Mouse (Mus musculus): ENCODE results near the gene Prkag2. TPM values are rescaled to one million over a fixed set of nuclear protein-coding genes. Genes with fewer than 3 reads are reported as not detected.
A peak's percentile ranks its signal among the peaks of the same experiment; 100 is the strongest.

Gene Prkag2
- polyA plus RNA-seq, 1 experiment from 2014 or later, result 98.9 TPM

- Histone ChIP-seq H3K27me3 (ENCODE audit: control insufficient read depth, insufficient read depth, low read length) (no peaks in the 10 kb centered on the region), H3K36me3 (ENCODE audit: control insufficient read depth, insufficient read depth, low read length) (no peaks in the 10 kb centered on the region), H3K27ac (ENCODE audit: low read depth, low read length) (no peak overlapping the region), H3K4me1 (ENCODE audit: control insufficient read depth, insufficient read depth, low read length) (no peaks in the 10 kb centered on the region), H3K4me2 (ENCODE audit: low read depth, low read length) (no peak overlapping the region), H3K9ac (replicated peaks; ENCODE audit: low read depth, low read length) (no peak overlapping the region), H3K4me3 (ENCODE audit: low read depth, low read length) (no peak overlapping the region), H3K9me3 (ENCODE audit: control insufficient read depth, low read length) (no peaks in the 10 kb centered on the region)
- ATAC-seq (ENCODE audit: low read depth), result no peak
These were observed 13.7 kb upstream of the Prkag2 start for GRCm38 (mm10) chr5:25114110-25114509.

GRCm38 (mm10) chr5:25110314-25110713, 9.9 kb upstream of the Prkag2 start:
- no peaks in the 10 kb centered on the region for H3K27me3 ChIP-seq (ENCODE audit: control insufficient read depth, insufficient read depth, low read length)
- H3K4me2 ChIP-seq (ENCODE audit: low read depth, low read length), result no peak overlapping the region
- no peaks in the 10 kb centered on the region for H3K9me3 ChIP-seq (ENCODE audit: control insufficient read depth, low read length)
- 87% methylated on average over 3 of the region's 3 CpGs for whole genome bisulfite sequencing
- no peaks in the 10 kb centered on the region for H3K36me3 ChIP-seq (ENCODE audit: control insufficient read depth, insufficient read depth, low read length)
- no peaks in the 10 kb centered on the region for H3K4me1 ChIP-seq (ENCODE audit: control insufficient read depth, insufficient read depth, low read length)
- no peak overlapping the region for H3K4me3 ChIP-seq (ENCODE audit: low read depth, low read length)
- ATAC-seq (ENCODE audit: low read depth), result no peak
- no peak overlapping the region for H3K9ac ChIP-seq (replicated peaks; ENCODE audit: low read depth, low read length)
- H3K27ac ChIP-seq (ENCODE audit: low read depth, low read length), result no peak overlapping the region

- no peak for ATAC-seq (ENCODE audit: low read depth)
- H3K4me3 ChIP-seq (ENCODE audit: low read depth, low read length), result no peak overlapping the region
- no peaks in the 10 kb centered on the region for H3K36me3 ChIP-seq (ENCODE audit: control insufficient read depth, insufficient read depth, low read length)
- no peak overlapping the region for H3K9ac ChIP-seq (replicated peaks; ENCODE audit: low read depth, low read length)
- H3K27me3 ChIP-seq (ENCODE audit: control insufficient read depth, insufficient read depth, low read length), result peaks cover 3% of the 10 kb centered on the region; the same call in 1 of the 2 replicates
- H3K4me1 ChIP-seq (ENCODE audit: control insufficient read depth, insufficient read depth, low read length), result peaks cover 4% of the 10 kb centered on the region; the same call in 1 of the 2 replicates
- no peak overlapping the region for H3K27ac ChIP-seq (ENCODE audit: low read depth, low read length)
- H3K4me2 ChIP-seq (ENCODE audit: low read depth, low read length), result no peak overlapping the region
- no peaks in the 10 kb centered on the region for H3K9me3 ChIP-seq (ENCODE audit: control insufficient read depth, low read length)
These were observed 5.3 kb upstream of the Prkag2 start for GRCm38 (mm10) chr5:25105748-25106147.

- Histone ChIP-seq H3K4me1 (ENCODE audit: control insufficient read depth, insufficient read depth, low read length) (peaks cover 15% of the 10 kb centered on the region), H3K4me2 (ENCODE audit: low read depth, low read length) (peak overlapping the region; percentile 100), H3K4me3 (ENCODE audit: low read depth, low read length) (peak overlapping the region; percentile 60), H3K9ac (replicated peaks; ENCODE audit: low read depth, low read length) (peak overlapping the region; percentile 47), H3K36me3 (ENCODE audit: control insufficient read depth, insufficient read depth, low read length) (no peaks in the 10 kb centered on the region), H3K9me3 (ENCODE audit: control insufficient read depth, low read length) (no peaks in the 10 kb centered on the region), H3K27me3 (ENCODE audit: control insufficient read depth, insufficient read depth, low read length) (peaks cover 20% of the 10 kb centered on the region; the same call in 1 of the 2 replicates), H3K27ac (ENCODE audit: low read depth, low read length) (no peak overlapping the region)
- ATAC-seq (ENCODE audit: low read depth), result 0 out of 2 replicates have a peak, but pooled peaks have one; percentile 44
- WGBS, result under 1% methylated on average over 25 of the region's 25 CpGs
These were observed 683 bp upstream of the Prkag2 start for GRCm38 (mm10) chr5:25101126-25101523.

- WGBS, result under 1% methylated on average over 26 of the region's 26 CpGs
- peak overlapping the region; percentile 13 for H3K9ac ChIP-seq (replicated peaks; ENCODE audit: low read depth, low read length)
- H3K4me1 ChIP-seq (ENCODE audit: control insufficient read depth, insufficient read depth, low read length), result peaks cover 15% of the 10 kb centered on the region
- ATAC-seq (ENCODE audit: low read depth), result peak; percentile 32; the same call in 1 of the 2 replicates
- peaks cover 20% of the 10 kb centered on the region; the same call in 1 of the 2 replicates for H3K27me3 ChIP-seq (ENCODE audit: control insufficient read depth, insufficient read depth, low read length)
- no peaks in the 10 kb centered on the region for H3K9me3 ChIP-seq (ENCODE audit: control insufficient read depth, low read length)
- peak overlapping the region; percentile 60 for H3K4me3 ChIP-seq (ENCODE audit: low read depth, low read length)
- H3K27ac ChIP-seq (ENCODE audit: low read depth, low read length), result no peak overlapping the region
- H3K4me2 ChIP-seq (ENCODE audit: low read depth, low read length), result peak overlapping the region; percentile 100
- no peaks in the 10 kb centered on the region for H3K36me3 ChIP-seq (ENCODE audit: control insufficient read depth, insufficient read depth, low read length)
These were observed 306 bp downstream of the Prkag2 start for GRCm38 (mm10) chr5:25100157-25100515.

GRCm38 (mm10) chr5:25099367-25100156, 880 bp downstream of the Prkag2 start:
- Histone ChIP-seq H3K4me3 (ENCODE audit: low read depth, low read length) (peak overlapping the region; percentile 60), H3K4me2 (ENCODE audit: low read depth, low read length) (peak overlapping the region; percentile 100), H3K4me1 (ENCODE audit: control insufficient read depth, insufficient read depth, low read length) (peaks cover 15% of the 10 kb centered on the region), H3K9ac (replicated peaks; ENCODE audit: low read depth, low read length) (peak overlapping the region; percentile 13), H3K36me3 (ENCODE audit: control insufficient read depth, insufficient read depth, low read length) (no peaks in the 10 kb centered on the region), H3K27ac (ENCODE audit: low read depth, low read length) (no peak overlapping the region), H3K27me3 (ENCODE audit: control insufficient read depth, insufficient read depth, low read length) (peaks cover 20% of the 10 kb centered on the region; the same call in 1 of the 2 replicates), H3K9me3 (ENCODE audit: control insufficient read depth, low read length) (no peaks in the 10 kb centered on the region)
- peak; percentile 74 for ATAC-seq (ENCODE audit: low read depth)
- WGBS, result under 1% methylated on average over 45 of the region's 45 CpGs

GRCm38 (mm10) chr5:25097891-25098290, 2.6 kb downstream of the Prkag2 start:
- no peak overlapping the region for H3K4me3 ChIP-seq (ENCODE audit: low read depth, low read length)
- H3K4me1 ChIP-seq (ENCODE audit: control insufficient read depth, insufficient read depth, low read length), result peaks cover 15% of the 10 kb centered on the region
- H3K9ac ChIP-seq (replicated peaks; ENCODE audit: low read depth, low read length), result no peak overlapping the region
- WGBS, result 80% methylated on average over 3 of the region's 3 CpGs
- peaks cover 20% of the 10 kb centered on the region; the same call in 1 of the 2 replicates for H3K27me3 ChIP-seq (ENCODE audit: control insufficient read depth, insufficient read depth, low read length)
- no peak overlapping the region for H3K27ac ChIP-seq (ENCODE audit: low read depth, low read length)
- no peak for ATAC-seq (ENCODE audit: low read depth)
- no peak overlapping the region for H3K4me2 ChIP-seq (ENCODE audit: low read depth, low read length)
- H3K9me3 ChIP-seq (ENCODE audit: control insufficient read depth, low read length), result no peaks in the 10 kb centered on the region
- no peaks in the 10 kb centered on the region for H3K36me3 ChIP-seq (ENCODE audit: control insufficient read depth, insufficient read depth, low read length)

- H3K9me3 ChIP-seq (ENCODE audit: control insufficient read depth, low read length), result no peaks in the 10 kb centered on the region
- no peak overlapping the region for H3K4me2 ChIP-seq (ENCODE audit: low read depth, low read length)
- WGBS, result 69% methylated on average over 4 of the region's 4 CpGs
- no peak overlapping the region for H3K9ac ChIP-seq (replicated peaks; ENCODE audit: low read depth, low read length)
- no peak overlapping the region for H3K27ac ChIP-seq (ENCODE audit: low read depth, low read length)
- H3K4me3 ChIP-seq (ENCODE audit: low read depth, low read length), result no peak overlapping the region
- H3K4me1 ChIP-seq (ENCODE audit: control insufficient read depth, insufficient read depth, low read length), result peaks cover 15% of the 10 kb centered on the region
- H3K36me3 ChIP-seq (ENCODE audit: control insufficient read depth, insufficient read depth, low read length), result no peaks in the 10 kb centered on the region
- peaks cover 20% of the 10 kb centered on the region; the same call in 1 of the 2 replicates for H3K27me3 ChIP-seq (ENCODE audit: control insufficient read depth, insufficient read depth, low read length)
- no peak for ATAC-seq (ENCODE audit: low read depth)
These were observed 4.0 kb downstream of the Prkag2 start for GRCm38 (mm10) chr5:25096431-25096830.

GRCm38 (mm10) chr5:25092630-25093245, 7.7 kb downstream of the Prkag2 start:
- Histone ChIP-seq H3K27me3 (ENCODE audit: control insufficient read depth, insufficient read depth, low read length) (no peaks in the 10 kb centered on the region), H3K9me3 (ENCODE audit: control insufficient read depth, low read length) (no peaks in the 10 kb centered on the region), H3K4me1 (ENCODE audit: control insufficient read depth, insufficient read depth, low read length) (no peaks in the 10 kb centered on the region), H3K4me3 (ENCODE audit: low read depth, low read length) (no peak overlapping the region), H3K36me3 (ENCODE audit: control insufficient read depth, insufficient read depth, low read length) (no peaks in the 10 kb centered on the region), H3K4me2 (ENCODE audit: low read depth, low read length) (no peak overlapping the region), H3K27ac (ENCODE audit: low read depth, low read length) (no peak overlapping the region), H3K9ac (replicated peaks; ENCODE audit: low read depth, low read length) (no peak overlapping the region)
- ATAC-seq (ENCODE audit: low read depth), result no peak
- 86% methylated on average over 8 of the region's 8 CpGs for WGBS
